In genomic region chr1:37401687-37402086, GRCm38 (mm10) we compare ENCODE assay signal across 9 mouse cellular contexts. TPM values are rescaled to one million over a fixed set of nuclear protein-coding genes. Genes with fewer than 3 reads are reported as not detected.
DNase-seq lines count a peak whose midpoint lies in the region; ATAC-seq and TF ChIP-seq lines count a peak whose summit lies in the region.
"Had no signal": no experiment of that assay in that cellular context is flagged by ENCODE, and none has a peak within 500 bp of the region (broad histone marks: within the 10 kb centered on the region; RNA-seq: fewer than 3 reads in every experiment).

No protein-coding gene starts in this region.

- H3K27ac ChIP-seq in forebrain, embryonic 11.5 days (ENCODE audit: low read depth, low read length), result no peak overlapping the region
- H3K27ac ChIP-seq in forebrain, embryonic 13.5 days, result no peak overlapping the region
- no peak overlapping the region for H3K27ac ChIP-seq in lung, postnatal 0 days (ENCODE audit: low read length)
- H3K27ac ChIP-seq: limb, embryonic 12.5 days had no signal

- no peak overlapping the region for H3K4me2 ChIP-seq in forebrain, embryonic 11.5 days (ENCODE audit: low read depth, low read length, severe bottlenecking)
- no peak overlapping the region for H3K4me2 ChIP-seq in forebrain, embryonic 13.5 days
- no peak overlapping the region for H3K4me2 ChIP-seq in lung, postnatal 0 days (replicated peaks; ENCODE audit: low read depth, low read length)
- H3K4me2 ChIP-seq: limb, embryonic 12.5 days had no signal

- ATAC-seq in forebrain, embryonic 11.5 days (replicated peaks; ENCODE audit: low FRiP score), result no peak
- no peak for ATAC-seq in forebrain, embryonic 13.5 days
- peak; percentile 66 for ATAC-seq in frontal cortex, adult (ENCODE audit: low TSS enrichment)
- peak; percentile 43 for ATAC-seq in lung, postnatal 0 days

- TF ChIP-seq EP300 in lung, postnatal 0 days (IDR thresholded peaks at IDR 0.05), result no peak

- no peaks in the 10 kb centered on the region for H3K9me3 ChIP-seq in forebrain, embryonic 11.5 days (ENCODE audit: control insufficient read depth, low read length)
- H3K9me3 ChIP-seq in forebrain, embryonic 13.5 days (replicated peaks), result no peaks in the 10 kb centered on the region
- no peaks in the 10 kb centered on the region for H3K9me3 ChIP-seq in E14TG2a.4 (ENCODE audit: low read length)
- H3K9me3 ChIP-seq in lung, postnatal 0 days (ENCODE audit: low read length), result no peaks in the 10 kb centered on the region
- H3K9me3 ChIP-seq: limb, embryonic 12.5 days had no signal

- TF ChIP-seq CTCF in E14TG2a.4 (conservative IDR thresholded peaks at IDR 0.05; ENCODE audit: low read length), result peak; percentile 54
- peak; percentile 87 for TF ChIP-seq CTCF in lung, postnatal 0 days (IDR thresholded peaks at IDR 0.05)

- H3K27me3 ChIP-seq in forebrain, embryonic 11.5 days (ENCODE audit: control insufficient read depth, insufficient read depth, low read length), result no peaks in the 10 kb centered on the region
- H3K27me3 ChIP-seq in forebrain, embryonic 13.5 days, result no peaks in the 10 kb centered on the region
- no peaks in the 10 kb centered on the region for H3K27me3 ChIP-seq in E14TG2a.4 (ENCODE audit: insufficient read depth, low read length)
- no peaks in the 10 kb centered on the region for H3K27me3 ChIP-seq in lung, postnatal 0 days (replicated peaks; ENCODE audit: insufficient read depth, low read length)
- H3K27me3 ChIP-seq: limb, embryonic 12.5 days had no signal

- no peaks in the 10 kb centered on the region for H3K36me3 ChIP-seq in forebrain, embryonic 11.5 days (ENCODE audit: control insufficient read depth, insufficient read depth, low read length)
- peaks cover 20% of the 10 kb centered on the region for H3K36me3 ChIP-seq in forebrain, embryonic 13.5 days (ENCODE audit: poor library complexity, severe bottlenecking)
- H3K36me3 ChIP-seq in E14TG2a.4 (ENCODE audit: insufficient read depth, low read length), result no peaks in the 10 kb centered on the region
- H3K36me3 ChIP-seq in lung, postnatal 0 days (ENCODE audit: insufficient read depth, low read length), result 0 out of 2 replicates have a peak, but pooled peaks cover 4% of the 10 kb centered on the region

- no peaks in the 10 kb centered on the region for H3K4me1 ChIP-seq in forebrain, embryonic 11.5 days (replicated peaks; ENCODE audit: control insufficient read depth, insufficient read depth, low read length)
- no peaks in the 10 kb centered on the region for H3K4me1 ChIP-seq in forebrain, embryonic 13.5 days
- H3K4me1 ChIP-seq in E14TG2a.4 (replicated peaks; ENCODE audit: low read depth, low read length), result peaks cover 24% of the 10 kb centered on the region
- H3K4me1 ChIP-seq in lung, postnatal 0 days (ENCODE audit: insufficient read depth, low read depth, low read length), result no peaks in the 10 kb centered on the region

- WGBS in forebrain, embryonic 11.5 days, result 61% methylated on average over 4 of the region's 4 CpGs
- 57% methylated on average over 4 of the region's 4 CpGs for WGBS in forebrain, embryonic 13.5 days
- 55% methylated on average over 4 of the region's 4 CpGs for WGBS in lung, postnatal 0 days

- peak; percentile 75 for DNase-seq in forebrain, embryonic 11.5 days (ENCODE audit: low spot score)
- DNase-seq in c-Kit-negative CD71-positive TER-119-positive erythroid progenitor cells, embryonic 14.5 days (ENCODE audit: low read depth, low spot score), result peak; percentile 8
- DNase-seq in kidney, postnatal 36 days, result peak; percentile 43 to 81
- peak; percentile 59 for DNase-seq in lung, postnatal 0 days (ENCODE audit: low spot score)
- DNase-seq in spleen, adult 12 weeks (ENCODE audit: low spot score), result peak; percentile 14

- no peak overlapping the region for H3K9ac ChIP-seq in forebrain, embryonic 11.5 days (ENCODE audit: low read length)
- H3K9ac ChIP-seq in forebrain, embryonic 13.5 days, result no peak overlapping the region
- H3K9ac ChIP-seq in lung, postnatal 0 days (replicated peaks; ENCODE audit: low read depth), result no peak overlapping the region
- H3K9ac ChIP-seq: limb, embryonic 12.5 days had no signal

- H3K4me3 ChIP-seq in forebrain, embryonic 11.5 days (ENCODE audit: low read depth, low read length), result no peak overlapping the region
- no peak overlapping the region for H3K4me3 ChIP-seq in forebrain, embryonic 13.5 days
- peak overlapping the region; percentile 66 for H3K4me3 ChIP-seq in E14TG2a.4 (replicated peaks; ENCODE audit: low read length)
- no peak overlapping the region for H3K4me3 ChIP-seq in lung, postnatal 0 days (ENCODE audit: low read depth, low read length)
- H3K4me3 ChIP-seq: limb, embryonic 12.5 days had no signal

RNA-seq across cellular contexts. Expression of gene Coa5, which starts 28.2 kb away (rescaled TPM):
- 58.1 and 59.0 TPM in 2 replicates for polyA plus RNA-seq in forebrain, embryonic 11.5 days (2014; fragmentation: Nextera tagmentation; extraction: Ambion mirVana)
- polyA plus RNA-seq in forebrain, embryonic 13.5 days (2015; fragmentation: Nextera tagmentation; extraction: Ambion mirVana), result 44.2 and 50.4 TPM in 2 replicates
- polyA plus RNA-seq in lung, postnatal 0 days (2015; fragmentation: Nextera tagmentation; extraction: Ambion mirVana), result 23.8 and 24.1 TPM in 2 replicates

RNA-seq across cellular contexts. Expression of gene Unc50, which starts 28.3 kb away (rescaled TPM):
- 115 and 131 TPM in 2 replicates for polyA plus RNA-seq in forebrain, embryonic 11.5 days (2014; fragmentation: Nextera tagmentation; extraction: Ambion mirVana)
- polyA plus RNA-seq in forebrain, embryonic 13.5 days (2015; fragmentation: Nextera tagmentation; extraction: Ambion mirVana), result 120 and 131 TPM in 2 replicates
- 156 and 177 TPM in 2 replicates for polyA plus RNA-seq in lung, postnatal 0 days (2015; fragmentation: Nextera tagmentation; extraction: Ambion mirVana)

Comparison
In these comparisons a context has a peak if more than half of its experiments do, and no peak if none do; other contexts are left out.
1. ATAC-seq: peak in frontal cortex, adult (single experiment) and lung, postnatal 0 days (single experiment); none in forebrain, embryonic 11.5 days (single experiment) and forebrain, embryonic 13.5 days (single experiment).
2. DNase-seq: peak in every context shown above with its lines; median percentile 75 in forebrain, embryonic 11.5 days; 62 in kidney, postnatal 36 days; 59 in lung, postnatal 0 days; 14 in spleen, adult 12 weeks; 8 in c-Kit-negative CD71-positive TER-119-positive erythroid progenitor cells, embryonic 14.5 days.